Mouse (Mus musculus) spleen, adult 2 months (tissue): Measurements from ENCODE around the gene Gm884.

Source experiments
- CTCF ChIP-seq: fragments of 200-500 bp; IDR thresholded peaks from 2 replicates; pipeline ENCODE4 v1.5.1; 2011; ENCODE audit warnings: mild to moderate bottlenecking, inconsistent platforms; ENCODE audit not compliant: insufficient read depth, insufficient read length, insufficient replicate concordance; ENCODE audit errors: extremely low read depth
- POLR2A ChIP-seq: fragments of 200-500 bp; IDR thresholded peaks from 2 replicates; pipeline ENCODE4 v1.6.1; 2011; ENCODE audit warnings: low read depth, low read length, inconsistent platforms

- TF ChIP-seq CTCF = no peak
- TF ChIP-seq POLR2A = no peak
Observed at GRCm38 (mm10) chr11:103656520-103656919, 35.6 kb upstream of the Gm884 start.
